Mouse (Mus musculus) frontal cortex, postnatal 14 days (tissue): ENCODE measurements around the gene Elf4.

ENCODE experiments used
- DNase-seq, 2 experiments: peaks; one replicate each; pipeline ENCODE4 v3.0.0; 2022; ENCODE audit warnings: low spot score in 2 of 2

The Elf4 gene

GRCm38 (mm10) chrX:48462754-48463507 lies at the start of gene Elf4:
Gene Elf4, minus strand, starts transcription at chrX:48463132.
- peak in 1 of 2 experiments; percentile 47 for DNase-seq

GRCm38 (mm10) chrX:48493763-48494162 lies 30.8 kb upstream of the Elf4 start:
- DNase-seq = no peak

- no peak for DNase-seq
These were observed 18.8 kb upstream of the Elf4 start for GRCm38 (mm10) chrX:48481687-48482086.

GRCm38 (mm10) chrX:48481095-48481494 lies 18.2 kb upstream of the Elf4 start:
- DNase-seq = no peak

GRCm38 (mm10) chrX:48467355-48467946 lies 4.5 kb upstream of the Elf4 start:
- no peak for DNase-seq

GRCm38 (mm10) chrX:48466174-48466573 lies 3.2 kb upstream of the Elf4 start:
- no peak for DNase-seq

GRCm38 (mm10) chrX:48464436-48464835 lies 1.5 kb upstream of the Elf4 start:
- DNase-seq = no peak

- no peak for DNase-seq
These were observed 704 bp upstream of the Elf4 start for GRCm38 (mm10) chrX:48463636-48464035.

GRCm38 (mm10) chrX:48462297-48462696 lies 635 bp downstream of the Elf4 start:
- DNase-seq = no peak

GRCm38 (mm10) chrX:48461006-48461405 lies 1.9 kb downstream of the Elf4 start:
- no peak for DNase-seq

GRCm38 (mm10) chrX:48460496-48460895 lies 2.4 kb downstream of the Elf4 start:
- no peak for DNase-seq

- DNase-seq = no peak
These were observed 6.0 kb downstream of the Elf4 start for GRCm38 (mm10) chrX:48456956-48457355.

- DNase-seq = no peak
These were observed 7.9 kb downstream of the Elf4 start for GRCm38 (mm10) chrX:48455018-48455417.

GRCm38 (mm10) chrX:48454495-48454878 lies 8.4 kb downstream of the Elf4 start:
- DNase-seq = no peak

- DNase-seq = no peak
These were observed 9.0 kb downstream of the Elf4 start for GRCm38 (mm10) chrX:48453736-48454494.

GRCm38 (mm10) chrX:48452931-48453673 lies 9.8 kb downstream of the Elf4 start:
- no peak for DNase-seq

GRCm38 (mm10) chrX:48452231-48452890 lies 10.6 kb downstream of the Elf4 start:
- DNase-seq = no peak

- no peak for DNase-seq
These were observed 13.3 kb downstream of the Elf4 start for GRCm38 (mm10) chrX:48449646-48450045.

GRCm38 (mm10) chrX:48444677-48445076 lies 18.3 kb downstream of the Elf4 start:
- DNase-seq = no peak

GRCm38 (mm10) chrX:48441954-48442353 lies 21.0 kb downstream of the Elf4 start:
- no peak for DNase-seq

GRCm38 (mm10) chrX:48441548-48441947 lies 21.4 kb downstream of the Elf4 start:
- no peak for DNase-seq
